Mouse (Mus musculus) testis, postnatal 10 days (tissue): ENCODE measurements at regions not wholly inside any gene's neighbourhood (a gene's known extent, or its start where the extent isn't known, plus 50 kb on each side); places are given as distances from the start of the nearest gene placed in this dataset.
A peak's percentile ranks its signal among the peaks of the same experiment; 100 is the strongest.
"Not testable (repeated sequence)": the region's sequence is repeated elsewhere in the genome, so short reads cannot be mapped to it uniquely, and the experiment has no call there.

Experiments used
- DNase-seq: peaks from one replicate; pipeline ENCODE4 v3.0.0; 2021; ENCODE audit warnings: low spot score

GRCm38 (mm10) chr14:60525979-60526378 is 107.8 kb upstream of the Spata13 start:
- DNase-seq = no peak

- DNase-seq = no peak
Measured at GRCm38 (mm10) chr14:60526832-60527231, 107.0 kb upstream of the Spata13 start.

- DNase-seq = no peak
Measured at GRCm38 (mm10) chr14:60527951-60528350, 105.8 kb upstream of the Spata13 start.

- DNase-seq = no peak
Measured at GRCm38 (mm10) chr14:60528520-60528919, 105.3 kb upstream of the Spata13 start.

GRCm38 (mm10) chr14:60529022-60529421 is 104.8 kb upstream of the Spata13 start:
- peak; percentile 66 for DNase-seq

- no peak for DNase-seq
Measured at GRCm38 (mm10) chr14:60529646-60530347, 104.0 kb upstream of the Spata13 start.

- DNase-seq = no peak
Measured at GRCm38 (mm10) chr14:60530348-60530711, 103.5 kb upstream of the Spata13 start.

- DNase-seq = no peak
Measured at GRCm38 (mm10) chr14:60530973-60531372, 102.8 kb upstream of the Spata13 start.

- DNase-seq = no peak
Measured at GRCm38 (mm10) chr14:60531766-60532165, 102.0 kb upstream of the Spata13 start.

GRCm38 (mm10) chr14:60533452-60534224 is 100.2 kb upstream of the Spata13 start:
- no peak for DNase-seq

GRCm38 (mm10) chr14:60539040-60539439 is 94.8 kb upstream of the Spata13 start:
- no peak for DNase-seq

- no peak for DNase-seq
Measured at GRCm38 (mm10) chr14:60540111-60540510, 93.7 kb upstream of the Spata13 start.

GRCm38 (mm10) chr14:60541596-60541995 is 92.2 kb upstream of the Spata13 start:
- no peak for DNase-seq

GRCm38 (mm10) chr14:60544767-60545166 is 89.0 kb upstream of the Spata13 start:
- no peak for DNase-seq

GRCm38 (mm10) chr14:60554222-60554740 is 79.5 kb upstream of the Spata13 start:
- DNase-seq = no peak

GRCm38 (mm10) chr14:60556541-60556940 is 77.3 kb upstream of the Spata13 start:
- DNase-seq = no peak

GRCm38 (mm10) chr14:60557020-60557419 is 76.8 kb upstream of the Spata13 start:
- DNase-seq = no peak

- DNase-seq = no peak
Measured at GRCm38 (mm10) chr14:60559376-60559775, 74.4 kb upstream of the Spata13 start.

GRCm38 (mm10) chr14:60559826-60560529 is 73.8 kb upstream of the Spata13 start:
- peak; percentile 65 for DNase-seq

- no peak for DNase-seq
Measured at GRCm38 (mm10) chr14:60576281-60576680, 57.5 kb upstream of the Spata13 start.

GRCm38 (mm10) chr14:60580131-60580530 is 53.7 kb upstream of the Spata13 start:
- DNase-seq = not testable (repeated sequence)
